Mouse (Mus musculus) large intestine, adult 2 months (tissue): Measurements from ENCODE around the gene Josd2. TPM values are rescaled to one million over a fixed set of nuclear protein-coding genes. Genes with fewer than 3 reads are reported as not detected.

Source experiments
- DNase-seq: peaks from one replicate; pipeline ENCODE4 v3.0.0-alpha.2; 2012; ENCODE audit warnings: low read depth, low spot score
- WGBS: fragments of 180-500 bp; shearing (Covaris S2); methylation state at CpG from one replicate; pipeline ENCODE4 v1.1.7; 2018; 5-methylcytosine and 5-hydroxymethylcytosine counted together
- polyA plus RNA-seq: library from polyadenylated mRNA; depleted of rRNA; stranded (reverse); fragments of >200 nt; gene quantifications from 2 replicates; pipeline ENCODE4 v1.2.3, GENCODE M21; 2012

Gene Josd2
- polyA plus RNA-seq, 1 experiment = 78.0 TPM

DNA sequence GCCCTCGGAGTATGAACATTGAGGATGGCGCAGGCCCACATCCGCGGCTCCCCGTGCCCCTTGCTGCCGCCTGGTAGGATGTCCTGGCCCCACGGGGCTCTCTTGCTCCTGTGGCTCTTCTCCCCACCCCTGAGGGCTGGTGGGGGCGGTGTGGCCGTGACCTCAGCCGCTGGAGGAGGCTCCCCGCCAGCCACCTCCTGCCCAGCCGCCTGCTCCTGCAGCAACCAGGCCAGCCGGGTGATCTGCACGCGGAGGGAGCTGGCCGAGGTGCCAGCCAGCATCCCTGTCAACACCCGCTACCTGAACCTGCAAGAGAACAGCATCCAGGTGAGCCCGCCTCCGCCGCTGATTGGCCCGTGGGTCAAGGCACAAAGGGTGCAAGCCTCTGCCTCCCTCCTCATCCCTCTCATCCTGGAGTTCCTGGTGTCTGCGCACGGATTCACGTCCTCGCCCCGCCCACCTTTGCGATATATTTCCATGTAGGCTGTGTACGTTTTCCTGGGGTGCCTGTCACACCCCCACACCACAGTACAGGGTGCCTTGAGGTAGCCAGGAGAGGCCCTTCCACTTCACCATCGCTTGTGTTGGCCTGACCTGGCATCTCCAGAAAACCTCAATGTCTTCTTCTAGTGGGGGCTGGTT lies 22.8 kb upstream of the Josd2 start:
- WGBS = 7% methylated on average over 29 of the region's 29 CpGs
- no peak for DNase-seq

DNA sequence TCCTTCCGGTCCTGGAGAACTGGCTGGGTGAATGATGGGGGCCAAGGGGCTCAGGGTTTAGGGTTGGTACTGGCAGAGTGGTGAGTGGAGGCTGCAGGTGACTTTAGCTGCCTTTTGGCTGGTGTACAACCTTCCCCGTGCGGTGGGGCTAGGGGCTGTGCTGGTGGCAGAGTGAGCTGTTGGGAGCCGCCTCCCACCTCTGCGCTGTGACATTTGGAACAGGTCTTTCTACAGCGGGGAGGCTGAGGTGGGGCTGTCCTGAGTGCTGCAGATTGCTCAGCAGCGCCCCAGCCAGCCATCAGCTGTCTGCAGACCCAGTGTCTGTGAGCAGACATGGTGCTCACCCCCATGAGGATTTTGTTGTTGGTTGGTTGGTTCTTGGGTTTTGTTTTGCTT lies 22.3 kb upstream of the Josd2 start:
- 8% methylated on average over 7 of the region's 7 CpGs for WGBS
- no peak for DNase-seq

- WGBS = 37% methylated on average over 12 of the region's 12 CpGs
- no peak for DNase-seq
Observed at GRCm38 (mm10) chr7:44446070-44446855, 21.5 kb upstream of the Josd2 start.

- WGBS = 7% methylated on average over 3 of the region's 3 CpGs
- DNase-seq = no peak
Observed at GRCm38 (mm10) chr7:44453256-44453655, 14.5 kb upstream of the Josd2 start.

DNA sequence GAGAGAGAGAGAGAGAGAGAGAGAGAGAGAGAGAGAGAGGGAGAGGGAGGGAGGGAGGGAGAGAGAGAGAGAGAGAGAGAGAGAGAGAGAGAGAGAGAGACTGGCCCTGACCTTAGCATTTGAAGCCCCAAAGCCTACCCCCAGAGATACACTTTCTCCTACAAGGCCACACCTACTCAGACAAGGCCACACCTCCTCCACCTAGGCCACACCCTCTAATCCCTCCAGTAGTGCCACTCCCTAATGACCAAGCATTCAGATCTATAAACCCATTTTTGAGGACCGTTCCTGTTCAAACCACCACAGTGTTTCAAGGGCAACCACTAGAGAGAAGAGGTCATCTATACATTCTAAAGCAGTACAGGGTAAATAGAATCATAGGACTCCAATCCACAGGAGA lies 11.5 kb upstream of the Josd2 start:
- WGBS = 58% methylated on average over 1 of the region's 1 CpGs
- DNase-seq = no peak

DNA sequence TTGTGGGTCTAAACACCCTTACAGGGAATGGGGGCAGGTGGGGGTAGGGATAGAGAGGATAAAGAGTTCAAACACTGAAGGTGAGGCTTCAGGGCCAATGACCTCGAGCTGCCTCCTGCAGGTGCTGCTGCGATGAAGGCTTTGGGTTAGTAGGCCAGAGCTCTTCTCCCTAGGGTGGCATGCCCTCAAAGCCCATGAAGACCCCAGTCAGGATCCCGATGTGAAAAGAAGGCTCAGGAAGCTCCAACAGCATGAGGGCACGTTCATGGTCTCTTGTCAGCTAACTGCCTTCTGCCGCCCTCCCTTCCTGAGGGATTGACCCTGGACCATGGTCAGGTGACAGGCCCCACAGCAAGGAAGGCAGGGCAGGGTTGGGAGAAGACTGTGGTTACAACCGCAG lies 7.7 kb upstream of the Josd2 start:
- WGBS = 54% methylated on average over 6 of the region's 6 CpGs
- no peak for DNase-seq

- DNase-seq = no peak
- WGBS = 65% methylated on average over 31 of the region's 31 CpGs
Observed at GRCm38 (mm10) chr7:44460767-44461502, 6.8 kb upstream of the Josd2 start.

GRCm38 (mm10) chr7:44461503-44462217 lies 6.1 kb upstream of the Josd2 start:
- 46% methylated on average over 57 of the region's 57 CpGs for WGBS
- DNase-seq = no peak

- 14% methylated on average over 77 of the region's 77 CpGs for WGBS
- no peak for DNase-seq
Observed at GRCm38 (mm10) chr7:44462218-44463055, 5.3 kb upstream of the Josd2 start.

GRCm38 (mm10) chr7:44463056-44463425 lies 4.7 kb upstream of the Josd2 start:
- WGBS = 26% methylated on average over 8 of the region's 8 CpGs

GRCm38 (mm10) chr7:44463556-44464225 lies 4.1 kb upstream of the Josd2 start:
- no peak for DNase-seq
- WGBS = 80% methylated on average over 10 of the region's 10 CpGs

More at GRCm38 (mm10) chr7:44463056-44463425, 4.7 kb upstream of the Josd2 start:
- DNase-seq = no peak

- no peak for DNase-seq
- 38% methylated on average over 4 of the region's 4 CpGs for WGBS
Observed at GRCm38 (mm10) chr7:44464511-44464910, 3.3 kb upstream of the Josd2 start.

- WGBS = 56% methylated on average over 2 of the region's 2 CpGs
Observed at GRCm38 (mm10) chr7:44465111-44465510, 2.7 kb upstream of the Josd2 start, which contains the start of gene Aspdh. Gene Aspdh (plus strand): TSS chr7:44465391.

DNA sequence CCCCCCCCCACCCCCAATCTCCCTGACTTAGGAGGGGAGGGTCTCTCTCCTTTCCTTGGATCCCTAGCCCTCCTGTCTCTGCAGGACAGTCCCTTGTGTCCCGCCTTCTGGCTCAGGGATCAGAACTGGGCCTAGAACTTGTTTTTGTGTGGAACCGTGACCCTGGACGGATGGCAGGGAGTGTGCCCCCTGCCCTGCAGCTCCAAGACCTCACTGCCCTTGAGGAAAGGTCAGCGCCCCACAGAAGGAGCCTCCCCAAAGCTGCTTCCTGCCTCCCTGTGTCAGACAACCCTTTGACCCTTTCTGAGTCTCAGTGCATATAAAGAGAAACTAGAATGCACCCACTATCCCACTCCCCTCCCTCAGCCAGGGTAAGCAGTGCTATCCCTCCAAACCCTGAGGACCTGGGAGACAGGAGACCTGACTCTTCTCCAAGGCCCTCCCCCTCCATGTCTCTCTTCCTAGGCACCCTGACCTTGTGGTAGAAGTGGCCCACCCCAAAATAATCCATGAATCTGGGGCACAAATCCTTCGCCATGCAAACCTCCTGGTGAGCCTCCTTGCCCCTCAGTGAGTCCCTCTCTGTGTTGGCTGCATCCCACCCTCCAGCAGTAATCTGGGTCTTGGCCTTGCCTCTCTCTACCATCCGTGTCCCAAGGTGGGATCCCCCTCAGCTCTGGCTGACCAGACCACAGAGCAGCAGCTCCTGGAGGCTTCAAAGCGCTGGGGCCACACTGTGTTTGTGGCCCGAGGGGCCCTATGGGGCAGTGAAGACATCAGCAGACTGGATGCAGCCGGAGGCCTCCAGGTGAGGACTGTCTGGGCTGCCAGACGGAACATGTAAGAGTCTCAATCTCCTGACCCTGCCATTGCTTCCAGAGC lies 1.5 kb upstream of the Josd2 start:
- WGBS = 84% methylated on average over 10 of the region's 10 CpGs
- DNase-seq = no peak

More at GRCm38 (mm10) chr7:44465111-44465510, 2.7 kb upstream of the Josd2 start, which contains the start of gene Aspdh:
- DNase-seq = no peak

DNA sequence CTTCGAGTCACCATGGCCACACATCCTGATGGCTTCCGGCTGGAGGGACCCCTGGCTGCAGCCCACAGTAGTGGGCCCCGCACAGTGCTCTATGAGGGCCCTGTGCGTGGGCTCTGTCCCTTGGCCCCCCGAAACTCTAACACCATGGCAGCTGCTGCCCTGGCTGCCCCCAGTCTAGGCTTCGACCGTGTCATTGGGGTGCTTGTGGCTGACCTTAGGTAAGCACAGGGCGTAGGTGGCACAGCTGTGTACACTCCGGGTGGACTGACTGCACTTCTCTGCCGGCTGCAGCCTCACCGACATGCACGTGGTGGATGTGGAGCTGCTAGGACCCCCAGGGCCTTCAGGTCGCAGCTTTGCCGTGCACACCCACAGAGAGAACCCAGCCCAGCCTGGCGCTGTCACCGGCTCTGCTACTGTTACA lies 880 bp upstream of the Josd2 start:
- DNase-seq = no peak
- WGBS = 91% methylated on average over 16 of the region's 16 CpGs

- WGBS = 74% methylated on average over 15 of the region's 15 CpGs
- no peak for DNase-seq
Observed at GRCm38 (mm10) chr7:44468644-44469285, 985 bp downstream of the Josd2 start.
